Comparison of ENCODE assay signal across 17 mouse cellular contexts in genomic region chr13:107795516-107795915, GRCm38 (mm10).
"Had no signal": no experiment of that assay in that cellular context is flagged by ENCODE, and none has a peak within 500 bp of the region (broad histone marks: within the 10 kb centered on the region; RNA-seq: fewer than 3 reads in every experiment).

No protein-coding gene starts in this region.

- H3K9ac ChIP-seq: lung, embryonic 15.5 days; midbrain, embryonic 13.5 days; midbrain, embryonic 15.5 days; neural tube, embryonic 12.5 days; stomach, embryonic 15.5 days had no signal

- DNase-seq: lung, adult 2 months; lung, postnatal 14 days; lung, postnatal 36 days; right cerebral cortex, postnatal 14 days; thymus, adult 2 months; thymus, postnatal 25 days; thymus, postnatal 4 days had no signal

- H3K4me2 ChIP-seq: lung, embryonic 15.5 days; midbrain, embryonic 11.5 days; midbrain, embryonic 13.5 days; midbrain, embryonic 15.5 days; neural tube, embryonic 12.5 days; stomach, embryonic 15.5 days had no signal

- H3K27ac ChIP-seq: lung, embryonic 15.5 days; macrophage; midbrain, embryonic 13.5 days; midbrain, embryonic 15.5 days; neural tube, embryonic 12.5 days; stomach, embryonic 15.5 days; stomach, postnatal 0 days had no signal

- ATAC-seq: lung, postnatal 0 days; midbrain, embryonic 13.5 days; midbrain, embryonic 15.5 days had no signal

- H3K4me3 ChIP-seq: lung, embryonic 15.5 days; megakaryocyte, embryonic 14.5 days; midbrain, embryonic 13.5 days; midbrain, embryonic 15.5 days; neural tube, embryonic 12.5 days; stomach, embryonic 15.5 days had no signal

- H3K36me3 ChIP-seq: lung, embryonic 15.5 days; midbrain, embryonic 13.5 days; midbrain, embryonic 15.5 days; neural tube, embryonic 12.5 days; stomach, embryonic 15.5 days had no signal

- H3K27me3 ChIP-seq: lung, embryonic 15.5 days; megakaryocyte, embryonic 14.5 days; midbrain, embryonic 13.5 days; midbrain, embryonic 15.5 days; neural tube, embryonic 12.5 days; stomach, embryonic 15.5 days had no signal

- H3K9me3 ChIP-seq: lung, embryonic 15.5 days; megakaryocyte, embryonic 14.5 days; midbrain, embryonic 13.5 days; midbrain, embryonic 15.5 days; neural tube, embryonic 12.5 days; stomach, embryonic 15.5 days had no signal
